Mouse (Mus musculus) testis, adult 2 months (tissue): ENCODE results near the gene Clec1a. TPM values are rescaled to one million over a fixed set of nuclear protein-coding genes. Genes with fewer than 3 reads are reported as not detected.
"Not testable (repeated sequence)": the region's sequence is repeated elsewhere in the genome, so short reads cannot be mapped to it uniquely, and the experiment has no call there.

Source experiments
- H3K27ac ChIP-seq: fragments of 200-500 bp; 2 replicates; pipeline ENCODE4 v1.5.1; 2012; ENCODE audit warnings: low read depth, low read length; ENCODE audit not compliant: control insufficient read depth, insufficient read depth
- H3K27me3 ChIP-seq: fragments of 200-500 bp; 2 replicates; pipeline ENCODE4 v1.6.1; 2012; ENCODE audit warnings: mild to moderate bottlenecking, low read length, moderate library complexity; ENCODE audit not compliant: control insufficient read depth, insufficient read depth
- H3K36me3 ChIP-seq: fragments of 200-500 bp; 2 replicates; pipeline ENCODE4 v1.6.1; 2012; ENCODE audit warnings: mild to moderate bottlenecking, low read length; ENCODE audit not compliant: control insufficient read depth, insufficient read depth
- H3K4me1 ChIP-seq: fragments of 200-500 bp; 2 replicates; pipeline ENCODE4 v1.6.1; 2012; ENCODE audit warnings: low read length; ENCODE audit not compliant: control insufficient read depth, insufficient read depth
- H3K4me3 ChIP-seq: fragments of 200-500 bp; 2 replicates; pipeline ENCODE4 v1.5.1; 2012; ENCODE audit warnings: low read depth, mild to moderate bottlenecking, low read length, moderate library complexity, mixed read lengths; ENCODE audit not compliant: control insufficient read depth
- CTCF ChIP-seq: fragments of 200-500 bp; IDR thresholded peaks from 2 replicates; pipeline ENCODE4 v1.5.1; 2012; ENCODE audit warnings: low read depth, mild to moderate bottlenecking, inconsistent platforms, low read length, moderate library complexity; ENCODE audit not compliant: control insufficient read depth, insufficient read depth, insufficient replicate concordance
- POLR2A ChIP-seq: fragments of 200-500 bp; IDR thresholded peaks from 2 replicates; pipeline ENCODE4 v1.6.1; 2012; ENCODE audit warnings: low read depth, mild to moderate bottlenecking, inconsistent platforms, low read length, moderate library complexity; ENCODE audit not compliant: control insufficient read depth
- polyA plus RNA-seq: library from polyadenylated mRNA; depleted of rRNA; stranded (reverse); fragments of >200 nt; gene quantifications from 2 replicates; pipeline ENCODE4 v1.2.3, GENCODE M21; 2012; rRNA removed

Clec1a gene
- polyA plus RNA-seq: 0.02 TPM in 1 of 2 replicates, not detected in the other

- no peak within 1 kb of the TSS for H3K27ac ChIP-seq
- no peak within 1 kb of the TSS for H3K4me3 ChIP-seq
- H3K4me1 ChIP-seq: no peaks in the 10 kb centered on the region
- no peak for TF ChIP-seq CTCF
- no peaks in the 10 kb centered on the region for H3K27me3 ChIP-seq
- H3K36me3 ChIP-seq: no peaks in the 10 kb centered on the region
Measured at GRCm38 (mm10) chr6:129451411-129452039, at the start of gene Clec1a. Clec1a (minus strand) TSS chr6:129452000.

- H3K36me3 ChIP-seq, H3K4me3 ChIP-seq, H3K27ac ChIP-seq, H3K27me3 ChIP-seq, H3K4me1 ChIP-seq: not testable (repeated sequence)
Measured at GRCm38 (mm10) chr6:129499516-129499915, 47.7 kb upstream of the Clec1a start.

- no peak for TF ChIP-seq POLR2A
- TF ChIP-seq CTCF: no peak
- Histone ChIP-seq H3K4me3 (no peak overlapping the region), H3K36me3 (no peaks in the 10 kb centered on the region), H3K4me1 (no peaks in the 10 kb centered on the region), H3K27me3 (no peaks in the 10 kb centered on the region), H3K27ac (no peak overlapping the region)
Measured at GRCm38 (mm10) chr6:129497345-129498218, 45.8 kb upstream of the Clec1a start.

GRCm38 (mm10) chr6:129494924-129495323 lies 43.1 kb upstream of the Clec1a start:
- TF ChIP-seq CTCF: no peak
- TF ChIP-seq POLR2A: no peak
- H3K27me3 ChIP-seq: no peaks in the 10 kb centered on the region
- no peak overlapping the region for H3K27ac ChIP-seq
- no peaks in the 10 kb centered on the region for H3K36me3 ChIP-seq
- H3K4me1 ChIP-seq: no peaks in the 10 kb centered on the region
- no peak overlapping the region for H3K4me3 ChIP-seq

GRCm38 (mm10) chr6:129480089-129480958 lies 28.5 kb upstream of the Clec1a start:
- Histone ChIP-seq H3K4me1 (no peaks in the 10 kb centered on the region), H3K36me3 (no peaks in the 10 kb centered on the region), H3K27ac (no peak overlapping the region), H3K4me3 (no peak overlapping the region), H3K27me3 (no peaks in the 10 kb centered on the region)
- no peak for TF ChIP-seq CTCF
- no peak for TF ChIP-seq POLR2A

- TF ChIP-seq CTCF (no peak; the same call in 1 of the 2 replicates), POLR2A (no peak)
- Histone ChIP-seq H3K4me3 (no peak overlapping the region), H3K27ac (no peak overlapping the region), H3K4me1 (no peaks in the 10 kb centered on the region), H3K27me3 (no peaks in the 10 kb centered on the region), H3K36me3 (no peaks in the 10 kb centered on the region)
Measured at GRCm38 (mm10) chr6:129476404-129477126, 24.8 kb upstream of the Clec1a start.

- no peaks in the 10 kb centered on the region for H3K36me3 ChIP-seq
- no peak overlapping the region for H3K4me3 ChIP-seq
- TF ChIP-seq POLR2A (no peak), CTCF (no peak)
- H3K27ac ChIP-seq: no peak overlapping the region
- H3K27me3 ChIP-seq: no peaks in the 10 kb centered on the region
- H3K4me1 ChIP-seq: no peaks in the 10 kb centered on the region
Measured at GRCm38 (mm10) chr6:129472627-129473026, 20.8 kb upstream of the Clec1a start.
